Mouse (Mus musculus) cerebral cortex, adult 2 months (tissue): ENCODE results near the gene Cct5.

Experiments
- WGBS: fragments of 180-500 bp; shearing (Covaris S2); methylation state at CpG from one replicate; pipeline ENCODE4 v1.1.7; 2018; 5-methylcytosine and 5-hydroxymethylcytosine counted together

Gene Cct5

DNA sequence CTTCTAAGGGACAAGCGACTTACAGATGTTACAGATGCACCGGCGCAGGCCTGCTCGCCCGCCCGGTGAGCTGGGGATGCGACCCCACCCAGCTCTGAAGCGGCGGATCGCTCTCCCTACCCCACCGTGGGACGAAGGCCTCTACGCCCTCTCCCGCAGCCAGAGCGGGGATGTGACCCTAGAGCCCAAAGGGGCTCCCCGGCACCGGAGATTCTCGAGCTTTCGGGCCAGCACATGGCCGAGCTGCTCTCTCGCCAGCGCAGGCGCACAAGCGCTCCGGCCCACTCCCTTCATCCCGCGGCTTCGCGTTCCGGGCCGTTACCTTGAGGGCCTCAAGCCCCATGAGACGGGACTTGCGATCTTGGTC lies 342 bp downstream of the Cct5 start:
- under 1% methylated on average over 33 of the region's 33 CpGs for WGBS

DNA sequence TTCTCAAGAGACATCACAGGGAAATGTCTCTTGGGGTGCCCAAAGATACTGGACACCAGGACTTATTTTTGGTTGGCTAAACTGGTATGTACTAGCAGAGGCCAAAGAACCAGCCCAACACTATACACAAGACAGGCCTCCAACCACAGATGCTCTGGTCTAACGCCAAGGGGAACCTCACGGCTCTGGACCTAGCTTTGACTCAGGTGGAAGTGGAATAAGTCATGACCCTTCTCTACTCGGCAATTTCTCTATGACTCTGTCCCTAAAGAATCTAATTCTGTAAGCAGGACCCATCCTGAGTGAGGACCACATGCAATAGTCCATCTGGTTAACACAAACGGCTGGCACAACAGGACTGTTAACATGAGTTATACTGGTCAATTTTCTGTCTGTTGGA lies 1.8 kb downstream of the Cct5 start:
- 59% methylated on average over 4 of the region's 4 CpGs for WGBS

DNA sequence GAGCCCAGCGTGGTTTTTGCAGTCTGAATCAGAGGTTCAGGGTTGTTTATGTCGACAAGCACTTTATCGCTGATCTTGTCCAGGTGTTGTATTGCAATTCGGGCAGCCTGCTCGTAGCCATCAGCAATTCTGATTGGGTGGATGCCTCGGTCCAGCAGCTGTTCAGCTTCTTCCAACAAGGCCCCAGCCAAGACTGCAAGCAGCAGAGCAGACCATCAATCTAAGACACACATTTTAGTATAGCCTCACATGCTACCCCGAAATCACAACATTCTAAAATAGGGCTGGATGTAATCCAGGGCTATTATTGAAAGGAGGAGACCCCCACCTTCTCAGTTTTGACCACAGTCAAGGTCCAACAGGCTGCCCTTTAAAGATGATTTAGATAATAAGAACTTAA lies 6.0 kb downstream of the Cct5 start:
- WGBS: 77% methylated on average over 7 of the region's 7 CpGs

DNA sequence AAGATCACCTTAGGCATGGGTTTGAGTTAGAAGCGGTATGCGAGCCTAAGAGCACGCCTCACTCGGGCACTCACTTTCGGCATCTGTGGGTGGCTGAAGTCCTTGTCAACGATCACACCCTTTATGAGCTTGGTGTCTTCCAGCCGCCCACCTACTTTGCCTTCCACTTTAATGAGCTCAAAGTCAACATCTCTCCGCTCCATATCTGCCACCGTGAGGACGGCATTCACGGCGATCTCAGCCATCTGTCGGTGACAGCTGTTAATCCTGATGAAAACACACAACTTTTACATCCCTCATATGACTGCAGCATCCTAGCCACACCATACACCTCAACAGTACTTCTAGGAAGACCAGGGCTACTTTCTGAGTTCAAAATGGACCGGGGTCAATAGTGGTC lies 7.3 kb downstream of the Cct5 start:
- WGBS: 64% methylated on average over 14 of the region's 14 CpGs

DNA sequence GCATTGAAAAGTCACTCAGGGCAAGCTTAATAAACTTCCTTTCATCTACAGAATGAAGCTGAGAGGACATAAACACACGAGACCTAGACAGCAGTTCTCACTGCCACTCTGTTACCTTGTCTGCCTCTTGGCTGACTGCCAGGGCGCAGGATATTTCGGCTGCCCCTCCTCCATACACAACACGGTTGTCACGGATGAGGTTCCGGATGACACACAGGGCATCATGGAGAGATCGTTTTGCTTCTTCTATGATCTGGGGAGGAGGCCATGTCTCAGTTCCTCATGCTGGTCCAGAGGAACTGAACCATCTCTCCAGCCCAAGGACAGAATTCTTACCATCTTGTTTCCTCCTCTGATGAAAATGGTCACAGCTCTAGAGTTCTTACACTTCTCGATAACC lies 9.1 kb downstream of the Cct5 start:
- 76% methylated on average over 8 of the region's 8 CpGs for WGBS

DNA sequence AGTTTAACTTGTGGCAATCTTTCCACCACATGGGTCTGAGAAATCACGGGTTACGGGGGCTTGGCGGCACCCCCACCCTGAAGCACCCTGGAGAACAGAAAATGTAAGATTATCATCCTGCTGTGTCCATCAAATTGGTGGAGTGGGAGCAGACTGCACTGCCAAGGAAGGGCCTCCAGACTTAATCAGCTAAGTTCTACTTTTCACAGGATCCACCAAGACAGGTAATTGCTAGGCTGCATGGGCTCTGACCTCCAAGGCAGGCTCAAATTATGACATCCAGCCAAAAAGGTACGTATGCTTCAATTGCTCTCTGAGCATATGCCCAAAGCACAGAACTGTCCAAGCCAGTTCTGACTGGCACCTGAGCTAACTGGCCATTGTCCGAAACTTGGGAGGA lies 11.4 kb downstream of the Cct5 start:
- WGBS: 88% methylated on average over 5 of the region's 5 CpGs

DNA sequence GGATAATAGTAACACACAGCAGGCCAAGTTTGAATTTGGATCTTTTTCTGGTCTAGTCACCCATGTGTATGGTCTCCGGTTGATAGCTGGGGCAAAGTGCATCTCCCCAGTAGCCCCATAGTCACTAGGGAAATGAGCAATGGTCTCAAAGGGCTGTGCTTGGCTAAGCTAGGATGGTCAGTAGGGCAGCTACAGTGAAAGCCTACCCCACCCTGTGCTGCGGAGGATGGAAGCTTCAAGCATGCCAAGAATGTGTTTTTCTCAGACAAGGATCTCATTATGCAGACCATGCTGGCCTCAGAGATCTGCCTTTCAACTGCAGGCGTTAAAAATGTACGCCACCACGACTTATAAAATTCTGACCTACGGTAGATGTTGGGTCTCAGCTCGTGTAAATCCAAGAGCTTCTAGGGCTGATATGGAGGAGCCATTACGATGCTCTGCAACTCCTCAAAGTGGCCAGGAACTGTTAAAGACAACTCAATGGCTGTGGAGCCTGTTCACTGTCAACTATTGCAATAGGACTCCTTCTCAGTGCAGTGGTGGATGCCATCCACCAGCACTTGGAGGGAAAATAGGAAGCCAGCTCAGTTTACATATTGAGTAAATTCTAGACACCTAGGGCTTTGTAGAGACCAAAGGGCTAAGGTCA lies 12.5 kb downstream of the Cct5 start:
- WGBS: 34% methylated on average over 8 of the region's 8 CpGs

DNA sequence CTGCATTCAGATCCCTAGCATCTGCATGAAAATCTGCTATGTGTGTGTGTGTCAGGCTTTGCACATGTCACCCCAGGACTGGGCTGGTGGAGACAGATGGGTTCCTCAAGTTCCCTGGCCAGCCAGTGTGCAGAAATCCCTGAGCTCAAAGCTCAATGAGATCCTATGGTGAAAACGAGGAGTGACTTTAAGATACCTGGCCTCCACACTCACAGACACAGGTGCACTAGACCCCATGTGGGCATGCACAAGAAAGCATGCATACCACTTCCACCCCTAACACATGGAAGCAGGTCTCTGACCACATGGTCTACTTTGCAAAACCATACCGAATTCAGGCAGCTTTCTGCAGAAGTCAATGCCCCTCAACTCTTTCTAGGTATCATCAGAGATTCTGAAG lies 13.8 kb downstream of the Cct5 start:
- WGBS: 62% methylated on average over 2 of the region's 2 CpGs

DNA sequence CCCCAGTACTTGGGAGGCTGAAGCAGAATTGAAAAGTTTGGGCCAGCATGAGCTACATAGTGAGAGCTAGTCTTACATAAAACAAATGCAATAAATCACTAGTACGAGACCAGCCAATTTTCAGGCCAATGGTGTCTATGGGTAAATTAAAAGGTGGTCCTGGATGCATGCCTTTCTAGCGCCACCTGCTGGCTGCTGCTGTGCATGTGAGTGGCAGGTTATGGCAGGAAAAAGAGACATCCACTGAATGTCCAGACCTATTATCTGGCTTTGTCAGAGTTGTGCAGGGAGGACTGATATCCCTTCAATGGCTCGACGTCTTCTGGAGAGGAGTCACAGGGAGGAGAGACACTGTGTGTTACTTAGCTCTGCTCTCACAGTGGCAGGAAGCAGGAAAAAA lies 15.1 kb downstream of the Cct5 start:
- WGBS: 1% methylated on average over 4 of the region's 4 CpGs

DNA sequence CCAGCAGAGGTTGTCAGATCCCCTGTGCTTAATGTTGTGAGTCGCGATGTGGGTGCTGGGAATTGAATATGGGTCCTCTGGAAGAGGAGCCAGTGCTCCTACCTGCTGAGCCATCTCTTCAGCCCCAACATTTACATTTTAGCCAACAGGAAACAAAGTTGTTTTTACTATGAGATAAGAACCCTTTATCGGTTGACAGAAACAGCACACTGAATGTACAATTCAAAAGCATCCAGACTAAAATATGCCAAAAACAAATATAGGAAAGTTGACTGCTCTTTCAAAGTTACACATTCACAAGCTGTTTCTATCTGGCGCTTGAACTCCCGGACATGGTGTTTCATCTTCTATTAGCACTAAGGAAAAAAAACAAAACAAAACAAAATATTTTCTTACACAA lies 15.5 kb downstream of the Cct5 start:
- WGBS: 66% methylated on average over 5 of the region's 5 CpGs

DNA sequence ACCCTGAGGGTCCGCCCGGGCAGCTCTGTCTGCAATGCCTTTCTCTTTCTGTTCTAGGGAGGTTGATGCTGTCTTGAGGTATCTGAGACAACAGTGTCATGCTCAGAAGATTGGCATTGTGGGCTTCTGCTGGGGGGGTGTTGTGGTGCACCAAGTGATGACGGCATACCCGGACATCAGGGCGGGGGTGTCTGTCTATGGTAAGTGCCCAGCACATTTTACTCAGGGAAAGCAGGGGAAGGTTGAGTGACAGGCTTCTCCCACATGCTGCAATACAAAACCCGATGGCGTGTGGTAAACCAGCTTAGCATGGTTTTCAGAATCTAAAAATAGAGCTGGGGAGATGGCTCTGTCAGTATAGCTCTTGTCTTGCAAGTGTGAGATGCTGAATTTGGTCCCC lies 16.4 kb downstream of the Cct5 start:
- 61% methylated on average over 7 of the region's 7 CpGs for WGBS

DNA sequence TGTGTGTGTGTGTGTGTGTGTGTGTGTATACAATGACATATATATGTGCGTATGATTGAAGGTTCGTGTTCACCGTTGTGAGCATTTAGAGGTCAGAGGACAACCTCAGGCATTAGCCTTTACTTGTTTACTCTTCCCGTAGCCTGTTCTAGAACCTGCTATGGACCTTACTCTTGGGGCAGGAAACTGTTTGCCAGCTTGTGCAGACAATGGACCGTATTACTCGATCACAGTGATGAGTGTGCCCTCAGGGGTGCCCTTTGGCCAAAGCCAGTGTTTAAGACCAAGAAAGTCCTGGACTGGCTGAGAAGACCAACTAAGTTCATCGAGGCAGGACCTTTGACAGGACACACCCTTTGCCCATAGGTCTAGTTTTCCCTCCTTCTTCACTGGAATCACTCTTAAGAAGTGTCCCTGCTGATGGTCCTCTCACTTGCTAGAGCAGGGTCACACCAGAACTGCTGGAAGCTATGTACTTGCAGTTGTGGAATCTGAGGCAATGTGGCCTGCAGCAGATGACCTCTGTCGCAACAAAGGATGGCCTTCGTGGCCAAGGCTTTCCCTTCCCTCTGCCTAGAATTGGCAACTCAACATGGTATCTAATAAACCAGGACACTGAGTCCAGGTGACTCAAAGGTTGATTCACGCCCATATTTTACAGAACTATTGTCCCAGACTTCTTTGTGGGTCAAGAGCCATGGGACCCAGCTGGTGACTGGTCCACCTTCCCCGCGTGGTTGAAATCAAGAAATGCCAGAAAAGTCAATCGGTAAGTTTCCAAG lies 18.1 kb downstream of the Cct5 start:
- 90% methylated on average over 13 of the region's 13 CpGs for WGBS

DNA sequence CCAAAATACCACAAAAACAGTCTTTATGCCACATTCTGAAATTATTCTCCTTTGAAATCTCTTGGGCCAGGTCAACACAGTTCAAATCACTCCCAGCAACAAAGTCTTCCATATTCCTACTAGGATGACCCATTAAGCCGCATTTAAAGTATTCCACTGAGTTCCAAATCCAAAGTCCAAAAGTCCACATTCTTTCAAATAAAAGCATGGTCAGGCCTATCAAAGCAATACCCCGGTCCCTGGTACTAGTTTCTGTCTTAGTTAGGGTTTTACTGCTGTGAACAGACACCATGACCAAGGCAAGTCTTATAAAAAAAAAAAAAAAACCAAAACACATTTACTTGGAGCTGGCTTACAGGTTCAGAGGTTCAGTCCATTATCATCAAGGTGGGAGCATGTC lies 20.5 kb downstream of the Cct5 start:
- WGBS: over 99% methylated on average over 2 of the region's 2 CpGs

DNA sequence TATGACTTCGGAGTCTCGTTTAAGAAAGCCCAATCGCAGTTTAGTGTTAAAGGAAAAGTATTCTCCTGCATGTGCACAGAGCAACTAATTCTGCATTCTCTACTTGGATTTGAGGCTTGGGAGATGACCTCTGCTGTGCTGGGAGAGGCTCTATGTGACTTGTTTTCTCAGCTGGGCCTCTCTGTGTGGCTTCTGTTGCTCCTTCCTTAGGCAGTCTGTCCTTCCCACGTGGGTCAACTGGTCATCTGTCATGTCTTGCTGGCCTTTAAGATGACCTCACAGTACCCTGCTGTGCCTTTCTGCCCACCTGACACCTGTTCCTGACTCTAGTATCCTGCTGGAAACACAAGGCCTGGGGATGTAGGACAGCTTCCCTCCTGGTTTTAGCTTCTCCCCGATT lies 25.5 kb downstream of the Cct5 start:
- WGBS: 74% methylated on average over 5 of the region's 5 CpGs

DNA sequence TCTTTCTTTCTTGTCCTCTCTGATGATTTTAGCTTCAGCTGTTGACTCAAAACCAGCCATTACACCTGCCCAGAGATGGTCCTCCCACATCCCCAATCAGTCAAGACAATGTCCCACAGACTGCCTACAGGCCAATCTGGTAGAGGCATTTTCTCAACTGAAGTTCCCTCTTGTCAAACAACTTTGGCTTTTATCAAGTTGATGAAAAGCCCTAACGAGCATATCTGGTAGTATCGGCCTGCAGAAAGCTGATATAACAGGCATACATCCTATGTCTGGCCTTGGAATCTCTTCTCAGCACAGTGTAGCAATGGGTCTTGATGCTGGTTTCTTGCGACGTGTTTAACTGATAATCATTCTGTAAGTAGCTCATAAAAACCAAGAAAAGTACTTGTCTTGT lies 28.3 kb downstream of the Cct5 start:
- WGBS: 91% methylated on average over 4 of the region's 4 CpGs

DNA sequence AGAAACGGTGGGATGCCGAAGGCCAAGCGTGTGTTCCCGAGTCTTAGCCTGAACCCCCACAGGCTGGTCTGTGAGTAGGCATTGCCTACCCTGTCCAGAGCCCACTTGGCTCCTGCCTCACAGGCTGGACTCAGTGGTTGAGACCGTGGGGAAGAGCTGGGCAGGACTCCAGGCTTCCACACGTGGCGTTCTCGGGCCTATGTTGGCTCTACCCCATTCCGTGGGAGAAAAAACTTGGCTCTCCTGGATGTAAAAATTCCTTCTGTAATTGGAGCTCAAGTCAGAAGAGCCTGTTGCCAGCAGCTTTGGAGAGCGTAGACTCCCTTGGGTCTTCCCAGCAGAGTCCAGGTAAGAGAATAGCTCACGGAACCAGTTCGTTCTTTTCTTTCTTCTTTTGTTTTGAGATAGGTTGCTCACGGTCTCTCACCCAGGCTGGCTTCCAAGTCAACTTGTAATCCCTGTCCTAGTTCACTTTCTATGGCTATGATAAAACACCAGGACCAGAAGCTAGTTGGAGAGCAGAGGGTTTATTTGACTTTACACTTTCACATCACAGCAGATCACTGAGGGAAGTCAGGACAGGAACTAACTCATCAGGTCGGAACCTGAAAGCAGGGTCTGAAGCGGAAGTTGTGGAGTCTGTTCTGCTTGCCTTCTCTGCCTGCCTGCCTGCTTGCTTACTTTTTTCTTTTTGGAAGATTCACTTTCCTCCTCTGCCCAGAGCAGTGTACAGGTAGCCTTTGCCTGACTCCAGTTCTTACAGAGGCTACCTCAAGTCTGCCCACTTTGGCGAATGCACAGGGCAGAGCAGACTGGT lies 29.5 kb downstream of the Cct5 start:
- whole genome bisulfite sequencing: 52% methylated on average over 16 of the region's 16 CpGs

DNA sequence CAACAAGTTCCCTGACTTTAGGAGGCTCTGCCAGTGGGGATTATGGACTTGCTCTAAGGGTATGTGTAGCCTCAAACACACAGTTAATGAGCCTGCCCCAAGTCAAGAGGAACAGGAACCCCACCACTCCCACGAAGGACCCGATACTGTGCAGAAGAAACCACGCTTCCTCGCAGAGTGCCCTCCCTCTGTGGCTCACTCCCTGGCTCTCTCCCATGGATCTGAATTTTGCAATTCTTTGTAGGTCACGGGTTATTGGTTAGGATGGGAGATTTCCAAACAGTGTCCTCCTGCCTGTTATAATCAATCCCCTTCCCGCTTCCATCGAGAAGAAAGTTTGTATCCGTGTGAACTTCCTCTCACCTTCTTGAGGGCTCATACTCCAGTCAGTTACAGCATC lies 30.6 kb downstream of the Cct5 start:
- 89% methylated on average over 8 of the region's 8 CpGs for WGBS

DNA sequence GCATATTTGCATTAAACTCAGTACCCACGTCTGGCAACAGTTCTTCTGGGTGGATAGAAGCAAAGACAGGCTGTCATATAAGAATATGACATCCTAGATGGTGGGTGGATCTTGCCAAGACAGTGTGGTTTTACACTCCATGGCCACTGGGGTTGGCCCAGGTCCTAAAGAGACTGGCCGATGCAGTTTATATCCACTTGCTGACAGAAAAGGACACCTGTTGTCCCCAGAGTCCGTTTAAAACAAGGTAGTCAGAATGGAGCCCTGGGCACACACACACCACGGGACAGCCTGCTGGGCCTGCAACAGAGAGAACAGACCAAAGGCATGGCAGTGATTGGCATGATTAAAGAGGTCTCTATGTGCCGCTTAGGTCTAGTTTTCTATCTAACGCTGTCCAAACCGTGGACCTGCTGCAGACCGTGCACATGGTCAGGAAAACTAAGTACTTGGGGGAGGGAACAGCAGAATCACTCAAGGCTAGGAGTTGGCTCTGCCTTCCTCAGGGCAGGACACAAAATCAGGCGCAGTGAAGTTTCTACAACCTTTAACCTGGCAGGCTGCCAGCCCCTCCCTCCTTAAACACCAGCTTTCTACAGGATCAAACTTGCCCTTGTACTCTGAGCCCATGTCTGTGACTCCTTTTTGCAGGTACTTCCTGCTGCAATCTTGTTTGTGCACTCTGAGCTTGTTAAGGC lies 32.1 kb downstream of the Cct5 start:
- WGBS: 60% methylated on average over 9 of the region's 9 CpGs

DNA sequence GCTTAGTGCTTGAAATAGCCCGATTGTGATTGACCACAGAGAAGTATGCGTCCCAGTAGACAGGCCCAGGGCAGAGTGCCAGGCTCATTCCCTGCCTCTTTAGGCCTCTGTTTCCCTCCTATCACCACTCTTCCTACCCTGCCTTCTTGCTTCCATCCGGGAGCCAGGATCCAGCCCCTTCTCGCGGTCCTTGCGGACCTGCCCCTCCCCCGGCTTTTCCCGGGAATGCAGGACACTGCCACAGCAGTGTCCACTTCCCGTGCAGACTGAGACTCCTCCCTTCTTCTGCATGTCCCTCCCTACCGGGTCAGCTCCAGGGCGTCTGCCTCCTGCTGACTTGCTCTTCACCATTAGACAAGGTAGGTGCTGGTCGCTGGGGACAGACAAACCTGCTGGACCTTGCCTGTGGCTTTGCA lies 33.0 kb downstream of the Cct5 start:
- 39% methylated on average over 12 of the region's 12 CpGs for WGBS

DNA sequence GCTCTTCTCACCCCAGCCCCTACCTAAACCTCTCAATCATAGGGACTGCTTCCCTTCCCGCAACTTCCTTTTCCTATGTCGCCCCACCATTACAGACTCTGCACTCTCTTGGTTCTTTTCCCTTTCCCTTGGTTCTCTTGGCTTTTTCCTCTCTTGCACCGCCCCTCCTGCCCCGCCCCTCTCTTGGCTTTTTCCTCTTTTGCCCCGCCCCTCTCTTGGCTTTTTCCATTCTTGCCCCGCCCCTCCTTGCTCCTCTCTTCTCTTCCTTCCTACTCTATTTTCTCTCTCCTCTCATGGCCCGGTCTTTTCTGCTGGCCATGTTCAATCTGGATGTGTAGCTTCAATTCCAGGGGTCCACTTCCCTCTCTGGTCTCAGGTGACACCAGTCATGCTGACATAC lies 34.2 kb downstream of the Cct5 start:
- whole genome bisulfite sequencing: 74% methylated on average over 7 of the region's 7 CpGs

DNA sequence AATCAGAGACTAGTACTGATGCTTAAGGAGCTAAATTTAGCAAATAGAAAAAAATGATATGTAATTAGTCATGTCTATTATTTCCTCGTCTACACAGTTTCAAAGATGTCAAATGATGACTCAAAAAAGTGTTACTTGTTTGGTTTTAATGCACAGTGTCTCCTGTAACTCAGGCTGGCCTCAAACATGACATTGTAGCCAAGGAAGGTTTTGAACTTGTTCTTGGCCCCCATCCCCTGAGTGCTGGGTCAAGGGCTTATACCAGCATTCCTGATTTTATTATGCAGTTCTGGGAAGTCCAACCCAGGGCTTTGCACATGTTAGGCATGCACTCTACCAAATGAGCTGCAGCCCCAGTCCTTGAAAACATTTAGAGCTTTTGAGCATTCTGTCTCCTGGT lies 35.8 kb downstream of the Cct5 start:
- WGBS: 77% methylated on average over 1 of the region's 1 CpGs

DNA sequence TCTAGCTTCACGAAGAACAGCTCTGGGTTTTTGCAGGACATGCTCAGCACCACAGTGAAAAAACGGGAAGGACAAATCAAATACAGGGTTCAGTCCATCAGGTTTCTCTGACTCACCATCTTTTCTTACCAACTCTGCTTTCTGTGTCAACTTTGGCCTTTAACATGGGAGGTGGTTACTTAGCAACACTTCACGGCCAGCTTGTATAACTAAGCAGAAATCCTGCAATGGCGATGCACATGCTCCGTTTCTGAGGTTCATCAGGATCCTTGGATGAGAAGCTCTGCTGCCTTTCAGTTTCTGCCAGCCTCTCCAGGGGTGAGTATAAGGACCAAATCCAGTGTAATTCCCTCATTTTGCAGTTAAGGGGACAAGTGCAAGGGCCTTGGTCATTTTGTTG lies 36.4 kb downstream of the Cct5 start, which contains the start of gene Cmbl:
Gene Cmbl (plus strand): TSS at position 206 of the 400 bp plus-strand sequence.
- WGBS: 63% methylated on average over 5 of the region's 5 CpGs
